Mouse (Mus musculus) limb, embryonic 14.5 days (tissue): ENCODE data around the gene Shc2. TPM values are rescaled to one million over a fixed set of nuclear protein-coding genes. Genes with fewer than 3 reads are reported as not detected.

Source experiments
- ATAC-seq: fragments of 200-750 bp; cut with Nextera tagmentation; 2 replicates; pipeline ENCODE4 v1.8.0; 2017; ENCODE audit warnings: low read depth, moderate number of reproducible peaks, moderate TSS enrichment; ENCODE audit not compliant: low FRiP score
- DNase-seq: peaks from one replicate; pipeline ENCODE4 v3.0.0-alpha.2; 2015; ENCODE audit warnings: low spot score
- H3K27ac ChIP-seq: fragments of 300-500 bp; sonication (generic); replicated peaks from 2 replicates; pipeline ENCODE4 v1.5.1; 2014; ENCODE audit warnings: low read depth, mild to moderate bottlenecking, low read length, moderate library complexity, mixed read lengths
- H3K27me3 ChIP-seq: fragments of 300-500 bp; sonication (generic); 2 replicates; pipeline ENCODE4 v1.6.1; 2014; ENCODE audit warnings: low read length, mixed read lengths; ENCODE audit not compliant: control insufficient read depth, insufficient read depth
- H3K36me3 ChIP-seq: fragments of 300-500 bp; sonication (generic); 2 replicates; pipeline ENCODE4 v1.6.1; 2014; ENCODE audit warnings: mild to moderate bottlenecking, low read length, moderate library complexity, mixed read lengths; ENCODE audit not compliant: control insufficient read depth, insufficient read depth
- H3K4me1 ChIP-seq: fragments of 300-500 bp; sonication (generic); 2 replicates; pipeline ENCODE4 v1.6.1; 2014; ENCODE audit warnings: antibody characterized with exemption, low read length, mixed read lengths; ENCODE audit not compliant: control insufficient read depth, insufficient read depth
- H3K4me2 ChIP-seq: fragments of 300-500 bp; sonication (generic); replicated peaks from 2 replicates; pipeline ENCODE4 v1.6.1; 2014; ENCODE audit warnings: low read depth, mild to moderate bottlenecking, low read length, moderate library complexity; ENCODE audit not compliant: severe bottlenecking
- H3K4me3 ChIP-seq: fragments of 300-500 bp; sonication (generic); replicated peaks from 2 replicates; pipeline ENCODE4 v1.5.1; 2014; ENCODE audit warnings: low read length
- H3K9ac ChIP-seq: fragments of 300-500 bp; sonication (generic); 2 replicates; pipeline ENCODE4 v1.6.1; 2014; ENCODE audit warnings: mild to moderate bottlenecking, low read depth, low read length, moderate library complexity; ENCODE audit not compliant: severe bottlenecking
- H3K9me3 ChIP-seq: fragments of 300-500 bp; sonication (generic); 2 replicates; pipeline ENCODE4 v1.6.1; 2016; ENCODE audit warnings: low read length; ENCODE audit not compliant: control insufficient read depth
- POLR2A ChIP-seq: fragments of 200-500 bp; IDR thresholded peaks from 2 replicates; pipeline ENCODE4 v1.8.0; 2012; ENCODE audit warnings: inconsistent platforms, mild to moderate bottlenecking, moderate library complexity, borderline replicate concordance; ENCODE audit not compliant: insufficient read depth, insufficient read length; ENCODE audit errors: extremely low read depth
- WGBS: fragments of 180-500 bp; shearing (Covaris S2); extraction: QIAGEN DNeasy Blood & Tissue Kit; methylation state at CpG from one replicate; pipeline ENCODE4 v1.1.7; 2014; 5-methylcytosine and 5-hydroxymethylcytosine counted together
- polyA plus RNA-seq, 2 experiments: library from polyadenylated mRNA; depleted of rRNA in 1 of 2; stranded (reverse) in 1 of 2; unstranded in 1 of 2; fragments of >200 nt; fragmentation: Nextera tagmentation in 1 of 2; extraction: Ambion mirVana in 1 of 2; gene quantifications; 2 replicates each; pipeline versions ENCODE4 v1.2.1 to v1.2.3; 2012 to 2014

The Shc2 gene
- polyA plus RNA-seq, 2 experiments: 9.0 to 30.2 TPM

DNA sequence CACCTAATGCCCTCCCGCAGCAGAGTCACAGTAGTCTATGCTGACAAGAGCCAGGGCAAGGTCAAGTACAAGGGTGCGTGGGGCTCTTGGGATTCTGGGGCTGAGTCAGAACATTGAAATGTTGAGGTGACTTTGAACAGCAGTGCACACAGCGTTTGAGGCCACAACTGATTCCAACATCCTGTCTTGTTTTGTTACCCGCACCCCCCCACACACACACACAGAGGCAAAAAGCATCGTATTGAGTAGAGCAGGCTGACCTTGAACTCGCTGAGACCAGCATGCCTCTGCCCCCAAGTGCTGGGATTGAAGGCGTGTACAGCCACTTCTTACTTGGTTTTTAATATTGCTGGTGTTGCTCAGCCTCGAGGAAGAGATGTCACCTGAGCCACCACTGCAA, 63.4 kb downstream of the Shc2 start:
- WGBS: 77% methylated on average over 8 of the region's 8 CpGs
- no peak for TF ChIP-seq POLR2A

DNA sequence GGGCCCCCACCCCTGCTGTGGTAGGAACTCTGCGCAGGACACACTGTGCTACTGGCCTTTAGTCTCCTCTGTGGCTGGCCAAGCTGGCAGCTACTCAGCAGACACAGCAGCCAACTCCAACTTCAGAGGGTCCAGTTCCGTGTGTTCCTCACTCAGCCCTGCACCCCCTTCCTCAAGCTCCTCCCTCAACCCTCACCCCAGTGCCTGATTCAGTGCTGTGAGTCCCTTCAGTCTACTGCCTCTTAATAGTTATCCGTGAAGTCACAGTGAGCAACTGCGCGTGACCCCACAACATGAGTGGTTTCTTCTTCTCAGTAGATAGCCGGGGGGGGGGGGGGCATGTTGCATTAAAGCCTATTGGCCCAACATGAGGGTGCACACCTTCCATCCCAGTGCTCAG, 64.1 kb downstream of the Shc2 start:
- Histone ChIP-seq H3K27me3 (no peaks in the 10 kb centered on the region), H3K9ac (no peak overlapping the region), H3K4me2 (no peak overlapping the region), H3K27ac (no peak overlapping the region), H3K36me3 (no peaks in the 10 kb centered on the region), H3K4me3 (no peak overlapping the region), H3K9me3 (no peaks in the 10 kb centered on the region), H3K4me1 (no peaks in the 10 kb centered on the region)
- DNase-seq (no peak), ATAC-seq (no peak)
- TF ChIP-seq POLR2A: no peak
- 85% methylated on average over 6 of the region's 6 CpGs for WGBS

More for the DNA sequence above, 63.4 kb downstream of the Shc2 start:
- no peak for ATAC-seq
- no peaks in the 10 kb centered on the region for H3K4me1 ChIP-seq
- no peaks in the 10 kb centered on the region for H3K9me3 ChIP-seq
- no peaks in the 10 kb centered on the region for H3K27me3 ChIP-seq
- no peak overlapping the region for H3K9ac ChIP-seq
- H3K4me3 ChIP-seq: no peak overlapping the region
- no peak overlapping the region for H3K27ac ChIP-seq
- no peak for DNase-seq
- H3K36me3 ChIP-seq: no peaks in the 10 kb centered on the region
- H3K4me2 ChIP-seq: no peak overlapping the region

DNA sequence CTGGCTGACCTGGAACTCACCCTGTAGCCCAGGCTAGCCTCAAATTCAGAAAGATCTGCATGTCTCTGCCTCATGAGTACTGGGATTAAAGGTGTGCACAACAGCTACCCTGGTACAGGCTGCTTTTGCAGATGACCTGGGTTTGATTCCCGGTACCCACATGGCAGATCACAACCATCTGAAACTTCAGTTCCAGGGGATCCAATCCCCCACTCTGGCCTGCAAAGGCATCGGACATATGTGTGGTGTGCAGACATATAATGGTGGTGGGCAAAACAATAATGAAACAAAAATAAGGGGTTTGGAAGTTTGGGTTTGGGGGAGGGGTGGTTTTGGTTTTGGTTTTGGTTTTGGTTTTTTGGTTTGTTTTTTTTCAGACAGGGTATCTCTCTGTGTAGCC, 66.4 kb downstream of the Shc2 start:
- DNase-seq: no peak
- H3K9me3 ChIP-seq: no peaks in the 10 kb centered on the region

DNA sequence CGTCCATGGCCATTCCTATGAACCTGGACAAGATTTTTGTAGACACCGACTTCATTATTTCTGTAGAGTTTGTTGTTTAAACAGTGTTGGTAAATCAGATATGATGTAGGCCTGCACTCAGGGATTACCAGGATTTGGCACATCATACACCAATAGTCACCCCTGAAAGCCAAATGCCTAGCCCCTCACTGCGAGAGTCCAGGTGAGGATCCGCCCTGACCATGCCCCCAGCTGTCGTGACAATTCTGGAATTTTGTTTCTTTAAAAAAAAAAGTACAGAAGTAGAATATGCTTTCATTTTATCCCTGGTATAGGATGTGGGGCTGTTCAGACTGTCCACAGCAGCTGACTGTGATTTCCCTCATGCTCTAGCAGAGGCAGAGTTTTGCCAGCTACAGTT, 67.8 kb downstream of the Shc2 start:
- ATAC-seq (no peak), DNase-seq (no peak)
- H3K4me3 ChIP-seq: no peak overlapping the region
- no peaks in the 10 kb centered on the region for H3K9me3 ChIP-seq
- no peaks in the 10 kb centered on the region for H3K4me1 ChIP-seq
- H3K4me2 ChIP-seq: no peak overlapping the region
- no peaks in the 10 kb centered on the region for H3K36me3 ChIP-seq
- 85% methylated on average over 5 of the region's 5 CpGs for WGBS
- no peak overlapping the region for H3K27ac ChIP-seq
- H3K27me3 ChIP-seq: no peaks in the 10 kb centered on the region
- TF ChIP-seq POLR2A: no peak
- H3K9ac ChIP-seq: no peak overlapping the region

More for the DNA sequence above, 66.4 kb downstream of the Shc2 start:
- no peak overlapping the region for H3K9ac ChIP-seq
- H3K4me2 ChIP-seq: no peak overlapping the region
- TF ChIP-seq POLR2A: no peak
- no peak for ATAC-seq
- no peaks in the 10 kb centered on the region for H3K27me3 ChIP-seq
- H3K27ac ChIP-seq: no peak overlapping the region
- H3K4me3 ChIP-seq: no peak overlapping the region
- H3K36me3 ChIP-seq: no peaks in the 10 kb centered on the region
- no peaks in the 10 kb centered on the region for H3K4me1 ChIP-seq
- 90% methylated on average over 2 of the region's 2 CpGs for WGBS

Other genes starting within 250 kb of the Shc2 start
- gene Vmn2r83, start 169.2 kb downstream of the Shc2 start, polyA plus RNA-seq (2012; rRNA removed): not detected in 2 replicates
- gene Vmn2r83, start 169.2 kb downstream of the Shc2 start, polyA plus RNA-seq (2014; fragmentation: Nextera tagmentation; extraction: Ambion mirVana): not detected in 2 replicates
- 15.9 and 21.9 TPM in 2 replicates for gene Plpp2, start 104.1 kb downstream of the Shc2 start, polyA plus RNA-seq (2012; rRNA removed)
- gene Plpp2, start 104.1 kb downstream of the Shc2 start, polyA plus RNA-seq (2014; fragmentation: Nextera tagmentation; extraction: Ambion mirVana): 26.1 and 27.7 TPM in 2 replicates
- 162 and 237 TPM in 2 replicates for gene Mier2, start 82.7 kb downstream of the Shc2 start, polyA plus RNA-seq (2012; rRNA removed)
- 56.5 and 69.8 TPM in 2 replicates for gene Mier2, start 82.7 kb downstream of the Shc2 start, polyA plus RNA-seq (2014; fragmentation: Nextera tagmentation; extraction: Ambion mirVana)
- gene Theg, start 50.6 kb downstream of the Shc2 start, polyA plus RNA-seq (2012; rRNA removed): not detected in 2 replicates
- not detected in 2 replicates for gene Theg, start 50.6 kb downstream of the Shc2 start, polyA plus RNA-seq (2014; fragmentation: Nextera tagmentation; extraction: Ambion mirVana)
- gene C2cd4c, start 23.9 kb downstream of the Shc2 start, polyA plus RNA-seq (2012; rRNA removed): 1.0 and 1.2 TPM in 2 replicates
- not detected in 2 replicates for gene C2cd4c, start 23.9 kb downstream of the Shc2 start, polyA plus RNA-seq (2014; fragmentation: Nextera tagmentation; extraction: Ambion mirVana)
- 0.14 and 0.22 TPM in 2 replicates for gene Odf3l2, start 7.8 kb upstream of the Shc2 start, polyA plus RNA-seq (2012; rRNA removed)
- 0.15 TPM in 1 of 2 replicates, not detected in the other for gene Odf3l2, start 7.8 kb upstream of the Shc2 start, polyA plus RNA-seq (2014; fragmentation: Nextera tagmentation; extraction: Ambion mirVana)
- gene Madcam1, start 26.6 kb upstream of the Shc2 start, polyA plus RNA-seq (2012; rRNA removed): 5.0 and 8.4 TPM in 2 replicates
- gene Madcam1, start 26.6 kb upstream of the Shc2 start, polyA plus RNA-seq (2014; fragmentation: Nextera tagmentation; extraction: Ambion mirVana): 8.2 and 11.5 TPM in 2 replicates
- gene Tpgs1, start 31.5 kb upstream of the Shc2 start, polyA plus RNA-seq (2012; rRNA removed): 44.6 and 57.4 TPM in 2 replicates
- 66.0 and 67.0 TPM in 2 replicates for gene Tpgs1, start 31.5 kb upstream of the Shc2 start, polyA plus RNA-seq (2014; fragmentation: Nextera tagmentation; extraction: Ambion mirVana)
- gene Cdc34, start 44.3 kb upstream of the Shc2 start, polyA plus RNA-seq (2012; rRNA removed): 138 and 156 TPM in 2 replicates
- 106 and 110 TPM in 2 replicates for gene Cdc34, start 44.3 kb upstream of the Shc2 start, polyA plus RNA-seq (2014; fragmentation: Nextera tagmentation; extraction: Ambion mirVana)
- 1.1 and 1.4 TPM in 2 replicates for gene Gzmm, start 51.1 kb upstream of the Shc2 start, polyA plus RNA-seq (2012; rRNA removed)
- 0.66 and 0.82 TPM in 2 replicates for gene Gzmm, start 51.1 kb upstream of the Shc2 start, polyA plus RNA-seq (2014; fragmentation: Nextera tagmentation; extraction: Ambion mirVana)
- 763 and 866 TPM in 2 replicates for gene Bsg, start 66.6 kb upstream of the Shc2 start, polyA plus RNA-seq (2012; rRNA removed)
- 805 and 825 TPM in 2 replicates for gene Bsg, start 66.6 kb upstream of the Shc2 start, polyA plus RNA-seq (2014; fragmentation: Nextera tagmentation; extraction: Ambion mirVana)
- gene Hcn2, start 78.7 kb upstream of the Shc2 start, polyA plus RNA-seq (2012; rRNA removed): 0.70 and 1.3 TPM in 2 replicates
- 0.18 and 0.21 TPM in 2 replicates for gene Hcn2, start 78.7 kb upstream of the Shc2 start, polyA plus RNA-seq (2014; fragmentation: Nextera tagmentation; extraction: Ambion mirVana)
- 64.1 and 75.3 TPM in 2 replicates for gene Polrmt, start 108.7 kb upstream of the Shc2 start, polyA plus RNA-seq (2012; rRNA removed)
- 33.4 and 36.6 TPM in 2 replicates for gene Polrmt, start 108.7 kb upstream of the Shc2 start, polyA plus RNA-seq (2014; fragmentation: Nextera tagmentation; extraction: Ambion mirVana)
- gene Fgf22, start 117.2 kb upstream of the Shc2 start, polyA plus RNA-seq (2012; rRNA removed): 0.13 and 0.22 TPM in 2 replicates
- 0.21 and 0.80 TPM in 2 replicates for gene Fgf22, start 117.2 kb upstream of the Shc2 start, polyA plus RNA-seq (2014; fragmentation: Nextera tagmentation; extraction: Ambion mirVana)
- 176 and 229 TPM in 2 replicates for gene Rnf126, start 129.0 kb upstream of the Shc2 start, polyA plus RNA-seq (2012; rRNA removed)
- 100 and 103 TPM in 2 replicates for gene Rnf126, start 129.0 kb upstream of the Shc2 start, polyA plus RNA-seq (2014; fragmentation: Nextera tagmentation; extraction: Ambion mirVana)
- 11.6 and 14.7 TPM in 2 replicates for gene Fstl3, start 139.4 kb upstream of the Shc2 start, polyA plus RNA-seq (2012; rRNA removed)
- gene Fstl3, start 139.4 kb upstream of the Shc2 start, polyA plus RNA-seq (2014; fragmentation: Nextera tagmentation; extraction: Ambion mirVana): 9.0 and 9.5 TPM in 2 replicates
- gene Prss57, start 153.0 kb upstream of the Shc2 start, polyA plus RNA-seq (2012; rRNA removed): 0.04 and 0.06 TPM in 2 replicates
- not detected in 2 replicates for gene Prss57, start 153.0 kb upstream of the Shc2 start, polyA plus RNA-seq (2014; fragmentation: Nextera tagmentation; extraction: Ambion mirVana)
- gene Palm, start 155.7 kb upstream of the Shc2 start, polyA plus RNA-seq (2012; rRNA removed): 55.8 and 72.7 TPM in 2 replicates
- gene Palm, start 155.7 kb upstream of the Shc2 start, polyA plus RNA-seq (2014; fragmentation: Nextera tagmentation; extraction: Ambion mirVana): 76.2 and 83.8 TPM in 2 replicates
- gene Misp, start 183.1 kb upstream of the Shc2 start, polyA plus RNA-seq (2012; rRNA removed): 0.41 and 0.50 TPM in 2 replicates
- 0.54 and 1.2 TPM in 2 replicates for gene Misp, start 183.1 kb upstream of the Shc2 start, polyA plus RNA-seq (2014; fragmentation: Nextera tagmentation; extraction: Ambion mirVana)
- gene Ptbp1, start 216.5 kb upstream of the Shc2 start, polyA plus RNA-seq (2012; rRNA removed): 536 and 644 TPM in 2 replicates
- gene Ptbp1, start 216.5 kb upstream of the Shc2 start, polyA plus RNA-seq (2014; fragmentation: Nextera tagmentation; extraction: Ambion mirVana): 262 and 279 TPM in 2 replicates
- gene Prtn3, start 236.6 kb upstream of the Shc2 start, polyA plus RNA-seq (2012; rRNA removed): 10.3 and 17.3 TPM in 2 replicates
- 5.9 and 8.2 TPM in 2 replicates for gene Prtn3, start 236.6 kb upstream of the Shc2 start, polyA plus RNA-seq (2014; fragmentation: Nextera tagmentation; extraction: Ambion mirVana)
- gene Plppr3, start 236.7 kb upstream of the Shc2 start, polyA plus RNA-seq (2012; rRNA removed): 220 and 326 TPM in 2 replicates
- gene Plppr3, start 236.7 kb upstream of the Shc2 start, polyA plus RNA-seq (2014; fragmentation: Nextera tagmentation; extraction: Ambion mirVana): 61.5 and 79.7 TPM in 2 replicates
- gene Elane, start 248.3 kb upstream of the Shc2 start, polyA plus RNA-seq (2012; rRNA removed): 0.35 and 1.8 TPM in 2 replicates
- 0.62 and 1.2 TPM in 2 replicates for gene Elane, start 248.3 kb upstream of the Shc2 start, polyA plus RNA-seq (2014; fragmentation: Nextera tagmentation; extraction: Ambion mirVana)